Mouse (Mus musculus) monocyte, adult 2 months (primary cell): ENCODE data around the gene Tmem87a.
A peak's percentile ranks its signal among the peaks of the same experiment; 100 is the strongest.

Source experiments
- DNase-seq, 2 experiments: peaks; one replicate each; pipeline ENCODE4 v3.0.0; 2022; ENCODE audit warnings: low spot score in 2 of 2, low read depth in 1 of 2

The Tmem87a gene

GRCm38 (mm10) chr2:120366501-120366900 is 37.4 kb downstream of the Tmem87a start:
- no peak for DNase-seq

- no peak for DNase-seq
Measured at GRCm38 (mm10) chr2:120360425-120360824, 43.5 kb downstream of the Tmem87a start.

GRCm38 (mm10) chr2:120352682-120353646 is 50.9 kb downstream of the Tmem87a start, which contains the start of gene Vps39:
Vps39 (minus strand) TSS chr2:120353137.
- DNase-seq: peak; percentile 71 to 80

GRCm38 (mm10) chr2:120351321-120351720 is 52.6 kb downstream of the Tmem87a start:
- DNase-seq: no peak

- DNase-seq: peak in 1 of 2 experiments; percentile 4
Measured at GRCm38 (mm10) chr2:120348120-120348519, 55.8 kb downstream of the Tmem87a start.

GRCm38 (mm10) chr2:120341741-120342140 is 62.2 kb downstream of the Tmem87a start:
- DNase-seq: no peak

- no peak for DNase-seq
Measured at GRCm38 (mm10) chr2:120337886-120338285, 66.0 kb downstream of the Tmem87a start.

- no peak for DNase-seq
Measured at GRCm38 (mm10) chr2:120331575-120331974, 72.3 kb downstream of the Tmem87a start.

- no peak for DNase-seq
Measured at GRCm38 (mm10) chr2:120315077-120315476, 88.8 kb downstream of the Tmem87a start.

GRCm38 (mm10) chr2:120314487-120314886 is 89.4 kb downstream of the Tmem87a start:
- DNase-seq: no peak

- DNase-seq: no peak
Measured at GRCm38 (mm10) chr2:120313976-120314375, 89.9 kb downstream of the Tmem87a start, which contains the start of gene Pla2g4f. Pla2g4f (minus strand) TSS chr2:120314165.

- no peak for DNase-seq
Measured at GRCm38 (mm10) chr2:120312276-120312825, 91.6 kb downstream of the Tmem87a start.
